Mouse (Mus musculus) hindbrain, embryonic 13.5 days (tissue): ENCODE measurements at regions not wholly inside any gene's neighbourhood (a gene's known extent, or its start where the extent isn't known, plus 50 kb on each side); places are given as distances from the start of the nearest gene placed in this dataset.

Experiments
- ATAC-seq: fragments of 200-750 bp; cut with Nextera tagmentation; 2 replicates; pipeline ENCODE4 v1.8.0; 2017; ENCODE audit warnings: moderate TSS enrichment; ENCODE audit not compliant: low FRiP score
- H3K27ac ChIP-seq: fragments of 300-500 bp; sonication (generic); 2 replicates; pipeline ENCODE4 v1.5.1; 2015; ENCODE audit warnings: inconsistent platforms, mild to moderate bottlenecking, moderate library complexity
- H3K27me3 ChIP-seq: fragments of 300-500 bp; sonication (generic); 2 replicates; pipeline ENCODE4 v1.6.1; 2015; ENCODE audit warnings: mild to moderate bottlenecking, inconsistent platforms
- H3K36me3 ChIP-seq: fragments of 300-500 bp; sonication (generic); 2 replicates; pipeline ENCODE4 v1.6.1; 2015; ENCODE audit warnings: mild to moderate bottlenecking, inconsistent platforms
- H3K4me1 ChIP-seq: fragments of 300-500 bp; sonication (generic); replicated peaks from 2 replicates; pipeline ENCODE4 v1.6.1; 2015; ENCODE audit warnings: inconsistent platforms
- H3K4me2 ChIP-seq: fragments of 300-500 bp; sonication (generic); 2 replicates; pipeline ENCODE4 v1.6.1; 2015; ENCODE audit warnings: inconsistent platforms, mild to moderate bottlenecking, moderate library complexity
- H3K4me3 ChIP-seq: fragments of 300-500 bp; sonication (generic); 2 replicates; pipeline ENCODE4 v1.5.1; 2015; ENCODE audit warnings: mild to moderate bottlenecking, inconsistent platforms
- H3K9ac ChIP-seq: fragments of 300-500 bp; sonication (generic); 2 replicates; pipeline ENCODE4 v1.6.1; 2015; ENCODE audit warnings: mild to moderate bottlenecking, inconsistent platforms
- H3K9me3 ChIP-seq: fragments of 300-500 bp; sonication (generic); 2 replicates; pipeline ENCODE4 v1.6.1; 2016; ENCODE audit warnings: inconsistent platforms
- WGBS: fragments of 180-500 bp; shearing (Covaris S2); methylation state at CpG from one replicate; pipeline ENCODE4 v1.1.7; 2015; 5-methylcytosine and 5-hydroxymethylcytosine counted together

DNA sequence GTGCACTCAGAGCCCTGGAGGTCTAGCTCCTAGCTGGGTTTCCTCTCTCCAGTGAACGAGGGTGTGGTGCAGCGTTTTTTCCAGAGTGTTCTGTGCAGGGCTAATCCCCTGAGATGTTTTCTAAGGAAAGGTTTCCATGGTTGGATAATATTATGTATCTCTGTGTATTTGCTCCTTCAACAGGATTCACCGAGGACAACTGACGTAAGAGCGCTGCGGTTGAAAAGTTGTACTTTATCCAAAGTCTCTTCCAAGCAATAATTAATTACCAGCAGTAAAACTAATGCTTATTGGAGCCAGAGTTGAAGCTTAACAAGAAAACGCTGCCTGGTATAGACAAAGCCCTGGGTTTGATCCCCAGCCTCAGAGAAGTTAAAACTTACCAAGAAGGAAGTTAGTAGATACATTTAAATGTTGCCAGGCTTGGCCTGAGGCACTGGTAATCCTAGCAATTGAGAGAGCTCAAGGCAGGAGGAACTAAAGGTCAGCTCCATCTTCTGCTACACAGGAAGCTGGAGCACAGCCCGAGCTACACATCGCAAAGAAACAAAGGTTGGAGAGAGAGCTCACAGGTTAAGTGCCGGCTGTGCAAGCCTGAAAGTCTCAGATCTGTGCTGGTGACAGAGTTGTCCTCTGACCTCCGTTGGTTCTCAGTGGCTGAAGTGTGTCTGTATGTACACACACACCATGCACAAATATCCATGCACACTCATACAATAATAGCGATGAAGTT lies 51.2 kb upstream of the Rap1b start:
- Histone ChIP-seq H3K9me3 (no peaks in the 10 kb centered on the region), H3K27ac (no peak overlapping the region), H3K4me3 (no peak overlapping the region), H3K4me2 (no peak overlapping the region), H3K36me3 (no peaks in the 10 kb centered on the region), H3K27me3 (0 out of 2 replicates have a peak, but pooled peaks cover 4% of the 10 kb centered on the region), H3K9ac (no peak overlapping the region), H3K4me1 (0 out of 2 replicates have a peak, but pooled peaks cover 3% of the 10 kb centered on the region)
- 84% methylated on average over 12 of the region's 12 CpGs for WGBS
- ATAC-seq = no peak

DNA sequence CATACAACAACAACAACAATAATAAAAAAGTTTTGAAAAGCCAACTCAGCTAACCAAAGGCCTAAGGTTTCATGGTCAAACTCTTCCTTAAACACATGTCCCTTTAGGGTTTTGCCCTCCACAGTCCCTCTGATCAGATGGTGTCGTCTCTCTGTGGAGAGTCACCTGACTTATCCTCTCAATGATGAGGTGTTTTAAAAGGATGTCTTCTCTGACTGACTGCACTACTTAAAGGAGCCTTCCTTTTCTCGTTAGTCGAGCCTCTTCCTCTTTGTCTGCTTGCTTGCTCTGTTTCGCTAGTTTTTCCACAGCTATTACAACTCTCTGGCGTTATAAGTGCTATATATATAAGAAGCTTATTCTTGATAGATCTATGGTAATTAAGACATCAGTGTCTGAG lies 51.9 kb upstream of the Rap1b start:
- no peak for ATAC-seq
- no peak overlapping the region for H3K4me3 ChIP-seq
- H3K27me3 ChIP-seq = no peaks in the 10 kb centered on the region

DNA sequence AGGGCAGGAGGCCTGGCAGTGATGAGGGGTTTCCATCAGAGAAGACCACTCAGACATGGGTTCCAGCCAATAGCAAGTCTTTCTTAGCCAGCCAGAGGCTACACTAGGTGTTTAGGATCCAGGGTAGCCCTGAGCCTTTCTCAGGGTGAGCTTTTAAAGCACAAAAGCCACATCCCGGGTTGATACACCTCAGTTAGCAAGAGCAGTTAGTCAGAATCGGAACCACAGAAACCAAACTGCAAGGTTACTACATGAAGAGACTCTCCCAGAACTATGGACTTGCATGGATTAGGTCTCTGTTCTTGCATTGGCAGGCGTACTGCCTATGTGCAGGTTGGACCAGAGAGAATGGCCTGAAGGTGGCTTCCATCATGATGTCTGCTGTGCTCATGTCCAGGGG lies 52.6 kb upstream of the Rap1b start:
- H3K4me2 ChIP-seq = no peak overlapping the region
- H3K27me3 ChIP-seq = no peaks in the 10 kb centered on the region
- H3K9me3 ChIP-seq = no peaks in the 10 kb centered on the region
- no peaks in the 10 kb centered on the region for H3K36me3 ChIP-seq
- H3K4me3 ChIP-seq = no peak overlapping the region
- no peak for ATAC-seq
- H3K4me1 ChIP-seq = 0 out of 2 replicates have a peak, but pooled peaks cover 3% of the 10 kb centered on the region
- H3K9ac ChIP-seq = no peak overlapping the region
- H3K27ac ChIP-seq = no peak overlapping the region
- WGBS = 96% methylated on average over 3 of the region's 3 CpGs

More for the DNA sequence above, 51.9 kb upstream of the Rap1b start:
- H3K9ac ChIP-seq = no peak overlapping the region
- H3K4me1 ChIP-seq = 0 out of 2 replicates have a peak, but pooled peaks cover 3% of the 10 kb centered on the region
- H3K36me3 ChIP-seq = no peaks in the 10 kb centered on the region
- no peak overlapping the region for H3K4me2 ChIP-seq
- 91% methylated on average over 5 of the region's 5 CpGs for WGBS
- H3K9me3 ChIP-seq = no peaks in the 10 kb centered on the region
- H3K27ac ChIP-seq = no peak overlapping the region

DNA sequence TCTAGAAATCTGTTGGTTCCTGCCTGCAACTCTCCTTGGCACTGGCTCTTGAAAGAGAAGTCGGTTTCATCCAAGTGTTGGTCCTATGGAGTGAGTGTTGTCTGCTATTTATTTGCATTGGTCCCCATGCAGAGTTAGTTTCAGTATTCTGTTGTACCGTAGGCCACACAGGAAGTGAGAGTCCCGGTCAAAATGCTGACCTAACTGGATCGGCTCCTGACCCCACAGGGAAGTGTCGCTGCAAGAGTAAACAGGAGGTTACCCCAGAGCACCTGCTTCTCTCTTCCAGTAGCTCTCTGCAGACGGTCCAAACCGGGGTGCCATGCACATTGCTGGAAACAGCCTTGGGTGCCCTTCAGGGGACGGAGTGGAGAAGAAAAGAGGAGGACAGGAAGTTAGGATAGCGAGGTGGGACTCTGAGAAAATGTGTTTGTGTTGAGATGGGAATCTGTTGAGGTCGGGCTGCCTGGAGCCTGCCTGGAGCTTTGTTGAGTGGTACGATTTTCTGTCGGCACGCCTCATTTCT lies 53.6 kb upstream of the Rap1b start:
- 67% methylated on average over 13 of the region's 13 CpGs for WGBS
- ATAC-seq = no peak

DNA sequence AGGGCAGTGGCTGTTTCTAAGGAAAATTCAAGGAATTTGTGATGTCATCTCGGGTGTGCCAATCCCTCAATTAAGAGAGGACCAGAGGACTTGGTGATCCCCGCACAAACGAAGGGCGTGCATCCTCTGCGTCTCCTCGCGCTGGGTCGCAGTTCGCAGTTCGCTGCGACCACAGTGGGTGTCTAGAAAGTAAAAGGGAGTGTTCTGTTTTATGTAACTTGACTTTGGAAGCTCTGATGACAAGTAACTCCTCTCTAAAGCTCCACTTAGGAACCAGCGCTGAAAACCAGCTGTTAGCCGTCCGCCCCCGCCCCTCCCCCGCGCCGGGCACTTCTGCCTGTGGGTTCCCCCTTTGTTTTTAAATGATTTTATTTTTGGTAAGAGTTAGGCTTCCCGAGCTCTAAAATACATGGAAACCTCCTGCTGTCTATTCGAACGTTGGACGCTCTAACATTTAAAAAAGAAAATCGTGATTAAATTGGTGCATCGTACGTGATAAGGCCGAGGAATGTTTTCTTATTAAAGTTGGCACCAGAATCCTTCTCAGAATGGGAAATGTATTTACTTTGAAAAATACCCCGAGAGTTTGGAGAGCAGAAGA lies 59.9 kb upstream of the Rap1b start:
- ATAC-seq = peak; percentile 52; the same call in 1 of the 2 replicates
- peak overlapping the region; percentile 58 for H3K4me2 ChIP-seq
- H3K27ac ChIP-seq = no peak overlapping the region
- no peaks in the 10 kb centered on the region for H3K27me3 ChIP-seq
- H3K4me3 ChIP-seq = peak overlapping the region; percentile 39
- H3K36me3 ChIP-seq = no peaks in the 10 kb centered on the region
- 16% methylated on average over 27 of the region's 27 CpGs for WGBS
- peaks cover 10% of the 10 kb centered on the region for H3K4me1 ChIP-seq
- peak overlapping the region; percentile 65 for H3K9ac ChIP-seq
- no peaks in the 10 kb centered on the region for H3K9me3 ChIP-seq

More for the DNA sequence above, 53.6 kb upstream of the Rap1b start:
- no peaks in the 10 kb centered on the region for H3K36me3 ChIP-seq
- no peaks in the 10 kb centered on the region for H3K27me3 ChIP-seq
- no peaks in the 10 kb centered on the region for H3K9me3 ChIP-seq
- H3K4me2 ChIP-seq = no peak overlapping the region
- no peak overlapping the region for H3K4me3 ChIP-seq
- H3K4me1 ChIP-seq = 0 out of 2 replicates have a peak, but pooled peaks cover 3% of the 10 kb centered on the region
- H3K27ac ChIP-seq = 0 out of 2 replicates have a peak overlapping the region, but pooled peaks have one; percentile 20
- no peak overlapping the region for H3K9ac ChIP-seq

DNA sequence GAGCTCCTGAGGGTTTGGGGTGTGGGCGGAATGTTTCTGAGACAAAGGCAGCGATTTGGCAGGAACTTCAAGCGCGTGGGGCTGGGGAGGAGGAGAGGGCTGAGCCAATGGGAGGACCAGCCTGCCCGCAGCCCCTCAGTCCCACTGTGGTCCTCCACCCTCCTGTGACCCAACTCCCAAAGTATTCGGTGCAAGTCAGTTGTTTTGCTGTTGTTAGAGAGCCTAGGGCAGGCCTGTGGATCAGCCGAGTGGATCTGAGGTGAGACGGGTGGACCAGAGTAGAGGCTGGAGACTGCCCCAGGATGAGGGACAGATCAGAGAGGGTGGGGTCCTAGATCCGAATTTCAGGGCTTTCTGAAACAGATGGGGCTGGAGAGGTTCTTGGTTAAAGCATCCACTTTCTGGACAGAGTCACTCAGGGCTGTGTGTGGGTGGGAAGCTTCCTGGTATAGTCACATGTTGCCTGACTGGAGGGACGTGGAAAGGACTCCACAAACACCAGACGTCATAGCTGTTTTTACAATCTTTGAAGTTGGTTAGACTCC lies 60.5 kb upstream of the Rap1b start:
- Histone ChIP-seq H3K9ac (peak overlapping the region; percentile 65; the same call in 1 of the 2 replicates), H3K27me3 (no peaks in the 10 kb centered on the region), H3K9me3 (no peaks in the 10 kb centered on the region), H3K4me2 (peak overlapping the region; percentile 58), H3K4me1 (peaks cover 10% of the 10 kb centered on the region), H3K36me3 (no peaks in the 10 kb centered on the region), H3K27ac (no peak overlapping the region), H3K4me3 (peak overlapping the region; percentile 39)
- peak; percentile 88 for ATAC-seq
- 32% methylated on average over 11 of the region's 11 CpGs for WGBS

DNA sequence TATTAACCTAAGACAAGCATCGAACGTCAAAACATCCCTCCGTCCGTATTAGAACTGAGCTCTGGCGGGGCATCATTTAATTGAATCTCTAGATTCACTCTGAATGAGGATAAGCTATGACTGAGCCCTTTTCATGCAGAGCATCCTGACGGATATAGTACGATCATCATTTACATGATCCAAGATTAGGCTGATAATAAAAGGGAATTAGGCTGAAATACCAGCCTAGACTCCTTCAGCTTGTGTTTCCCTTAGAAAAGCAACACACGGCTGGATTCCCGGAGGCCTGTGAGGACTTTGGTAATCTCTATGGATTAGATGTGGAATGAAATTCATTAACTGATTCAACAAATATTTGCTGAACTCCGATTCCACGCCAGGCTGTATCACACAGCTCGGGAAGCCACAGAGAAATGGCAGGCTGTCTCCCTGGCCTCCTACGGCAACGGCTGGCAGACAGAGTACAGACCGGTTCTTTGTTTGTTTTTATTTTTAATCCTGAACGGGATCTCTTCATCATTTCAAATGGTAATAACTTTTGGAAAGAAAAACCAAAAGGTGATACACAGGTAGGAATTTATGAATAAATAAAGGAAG lies 62.3 kb upstream of the Rap1b start:
- Histone ChIP-seq H3K27ac (no peak overlapping the region), H3K36me3 (no peaks in the 10 kb centered on the region), H3K27me3 (no peaks in the 10 kb centered on the region), H3K9me3 (no peaks in the 10 kb centered on the region), H3K4me1 (peaks cover 10% of the 10 kb centered on the region), H3K4me2 (no peak overlapping the region), H3K4me3 (no peak overlapping the region), H3K9ac (no peak overlapping the region)
- ATAC-seq = no peak
- 66% methylated on average over 16 of the region's 16 CpGs for WGBS

DNA sequence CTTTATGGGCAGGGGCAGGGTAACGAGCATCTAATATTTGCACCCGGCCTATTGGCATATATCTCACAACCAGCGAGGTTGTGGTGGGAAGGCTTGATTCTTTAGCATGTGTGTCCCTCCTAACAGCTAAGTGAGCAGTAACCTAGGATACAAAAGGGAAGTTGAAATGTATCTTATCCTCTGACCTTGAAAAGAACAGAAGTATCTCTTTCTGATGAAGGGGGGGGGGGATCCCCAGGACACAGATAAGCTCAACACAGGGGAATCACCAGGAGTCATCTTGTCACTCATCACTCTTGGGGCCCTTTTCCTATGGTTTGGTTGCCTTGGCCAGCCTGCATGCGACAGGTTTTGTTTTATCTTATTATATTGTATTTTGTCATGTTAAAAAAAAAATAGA lies 63.3 kb upstream of the Rap1b start:
- 86% methylated on average over 4 of the region's 4 CpGs for WGBS
- H3K4me2 ChIP-seq = no peak overlapping the region

DNA sequence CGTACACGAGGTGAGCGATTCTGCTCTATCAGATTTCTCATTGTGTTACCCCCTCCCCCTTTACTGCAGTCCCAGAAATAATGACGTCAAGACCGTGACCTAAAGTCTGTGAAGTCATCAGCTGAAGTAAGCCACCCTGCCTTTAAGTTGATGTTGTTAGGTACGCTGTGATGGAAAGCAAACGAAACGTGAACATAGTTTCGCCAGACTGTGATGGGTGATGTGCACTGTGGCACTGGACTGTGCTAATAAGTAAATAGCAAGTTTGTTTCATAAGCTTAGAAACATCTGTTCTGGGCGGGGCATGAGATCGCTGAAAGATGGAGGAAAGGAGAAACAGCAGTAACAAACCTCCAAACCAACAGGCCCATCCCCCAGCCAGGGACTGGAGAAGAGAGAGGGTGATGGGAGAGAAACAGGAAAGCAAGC lies 64.0 kb upstream of the Rap1b start:
- no peak for ATAC-seq
- WGBS = 72% methylated on average over 11 of the region's 11 CpGs
- Histone ChIP-seq H3K4me2 (no peak overlapping the region), H3K27ac (no peak overlapping the region), H3K4me3 (no peak overlapping the region), H3K27me3 (no peaks in the 10 kb centered on the region), H3K4me1 (peaks cover 10% of the 10 kb centered on the region), H3K36me3 (no peaks in the 10 kb centered on the region), H3K9ac (no peak overlapping the region), H3K9me3 (no peaks in the 10 kb centered on the region)

More for the DNA sequence above, 63.3 kb upstream of the Rap1b start:
- Histone ChIP-seq H3K4me1 (peaks cover 10% of the 10 kb centered on the region), H3K4me3 (no peak overlapping the region), H3K27ac (no peak overlapping the region), H3K36me3 (no peaks in the 10 kb centered on the region), H3K27me3 (no peaks in the 10 kb centered on the region), H3K9ac (no peak overlapping the region), H3K9me3 (no peaks in the 10 kb centered on the region)
- no peak for ATAC-seq

DNA sequence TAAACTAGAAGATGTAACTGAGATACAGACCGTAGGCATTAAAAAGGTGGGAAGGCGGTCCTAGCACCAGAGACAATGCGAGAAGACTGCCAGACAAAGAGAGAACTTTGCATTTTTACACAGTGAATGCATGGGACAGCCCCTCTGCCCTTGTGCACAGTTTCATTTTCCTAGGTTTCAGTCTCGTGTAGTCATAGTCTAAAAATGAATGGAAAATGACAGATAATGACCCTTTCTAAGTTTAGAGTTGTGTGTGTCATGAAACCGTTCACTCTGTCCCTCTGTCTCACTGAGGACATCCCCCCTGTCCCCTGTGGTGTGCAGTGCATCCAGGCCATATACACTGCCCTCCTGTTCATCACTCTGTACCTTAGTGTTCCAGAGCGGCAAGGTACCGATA lies 64.6 kb upstream of the Rap1b start:
- no peak for ATAC-seq
- H3K4me3 ChIP-seq = no peak overlapping the region
- H3K9ac ChIP-seq = no peak overlapping the region
- H3K27me3 ChIP-seq = no peaks in the 10 kb centered on the region
- no peaks in the 10 kb centered on the region for H3K9me3 ChIP-seq
- 88% methylated on average over 7 of the region's 7 CpGs for WGBS
- H3K27ac ChIP-seq = no peak overlapping the region
- no peak overlapping the region for H3K4me2 ChIP-seq
- H3K4me1 ChIP-seq = peaks cover 9% of the 10 kb centered on the region
- no peaks in the 10 kb centered on the region for H3K36me3 ChIP-seq

DNA sequence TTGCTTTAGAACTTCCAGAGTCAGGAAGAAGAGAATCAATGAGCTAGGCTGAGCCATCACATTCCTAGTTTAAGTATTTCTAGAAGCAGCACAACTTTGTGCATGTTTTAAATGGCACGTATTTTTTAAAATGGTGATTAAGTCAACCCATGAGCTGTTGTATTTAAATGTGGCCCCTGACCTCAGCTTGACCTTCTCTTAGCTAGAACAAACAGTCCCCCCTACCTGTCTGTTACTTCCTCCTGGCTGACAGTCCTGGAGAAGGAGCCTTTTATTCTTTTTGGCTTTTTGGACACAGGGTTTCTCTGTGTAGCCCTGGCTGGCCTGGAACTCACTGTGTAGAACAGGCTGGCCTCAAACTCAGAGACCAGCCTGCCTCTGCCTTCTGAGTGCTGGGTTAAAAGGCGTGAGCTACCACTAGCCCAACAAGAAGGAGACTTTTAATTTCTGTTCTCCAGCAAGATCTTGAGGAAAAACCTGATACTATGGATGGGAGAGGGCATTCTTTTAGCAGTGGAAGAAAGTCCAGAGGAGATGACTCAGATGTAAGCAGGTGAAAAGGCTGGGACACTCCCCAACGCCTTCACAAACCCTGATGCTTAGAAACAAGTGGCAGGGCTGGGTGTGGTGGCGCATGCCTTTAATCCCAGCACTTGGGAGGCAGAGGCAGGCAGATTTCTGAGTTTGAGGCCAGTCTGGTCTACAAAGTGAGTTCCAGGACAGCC lies 69.3 kb upstream of the Rap1b start:
- Histone ChIP-seq H3K27ac (no peak overlapping the region), H3K4me3 (no peak overlapping the region), H3K27me3 (no peaks in the 10 kb centered on the region), H3K4me1 (no peaks in the 10 kb centered on the region), H3K36me3 (no peaks in the 10 kb centered on the region), H3K4me2 (no peak overlapping the region), H3K9me3 (no peaks in the 10 kb centered on the region), H3K9ac (no peak overlapping the region)
- 87% methylated on average over 4 of the region's 4 CpGs for WGBS
- no peak for ATAC-seq

DNA sequence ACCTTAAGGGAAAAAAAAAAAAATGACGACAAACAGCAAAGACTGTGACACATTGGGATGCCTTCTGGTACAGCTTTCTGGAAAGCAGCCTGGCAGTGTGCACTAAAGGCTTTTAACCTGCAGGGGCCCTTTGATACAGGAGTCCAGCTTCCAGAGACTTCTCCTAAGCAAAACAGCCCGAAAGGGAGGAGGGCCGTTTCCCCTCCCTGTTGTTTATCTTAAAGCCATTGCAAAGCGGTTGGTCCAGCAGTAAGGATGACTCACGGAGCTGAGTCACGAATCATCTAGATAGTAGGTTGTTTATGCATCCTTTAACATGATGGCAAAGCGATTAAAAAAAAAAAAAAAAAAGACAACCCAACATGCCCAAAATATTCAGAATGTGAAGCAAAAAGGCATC lies 70.4 kb upstream of the Rap1b start:
- Histone ChIP-seq H3K27me3 (no peaks in the 10 kb centered on the region), H3K36me3 (no peaks in the 10 kb centered on the region), H3K4me3 (no peak overlapping the region), H3K4me1 (no peaks in the 10 kb centered on the region), H3K27ac (no peak overlapping the region), H3K9me3 (no peaks in the 10 kb centered on the region), H3K9ac (no peak overlapping the region), H3K4me2 (no peak overlapping the region)
- ATAC-seq = no peak
- 73% methylated on average over 7 of the region's 7 CpGs for WGBS
